Mouse (Mus musculus) neural tube, embryonic 10.5 days (tissue): ENCODE measurements at regions not wholly inside any gene's neighbourhood (a gene's known extent, or its start where the extent isn't known, plus 50 kb on each side); places are given as distances from the start of the nearest gene placed in this dataset.

ENCODE experiments used
- DNase-seq: peaks from one replicate; pipeline ENCODE4 v3.0.0-alpha.2; 2017; ENCODE audit warnings: low spot score; ENCODE audit errors: extremely low spot score

DNA sequence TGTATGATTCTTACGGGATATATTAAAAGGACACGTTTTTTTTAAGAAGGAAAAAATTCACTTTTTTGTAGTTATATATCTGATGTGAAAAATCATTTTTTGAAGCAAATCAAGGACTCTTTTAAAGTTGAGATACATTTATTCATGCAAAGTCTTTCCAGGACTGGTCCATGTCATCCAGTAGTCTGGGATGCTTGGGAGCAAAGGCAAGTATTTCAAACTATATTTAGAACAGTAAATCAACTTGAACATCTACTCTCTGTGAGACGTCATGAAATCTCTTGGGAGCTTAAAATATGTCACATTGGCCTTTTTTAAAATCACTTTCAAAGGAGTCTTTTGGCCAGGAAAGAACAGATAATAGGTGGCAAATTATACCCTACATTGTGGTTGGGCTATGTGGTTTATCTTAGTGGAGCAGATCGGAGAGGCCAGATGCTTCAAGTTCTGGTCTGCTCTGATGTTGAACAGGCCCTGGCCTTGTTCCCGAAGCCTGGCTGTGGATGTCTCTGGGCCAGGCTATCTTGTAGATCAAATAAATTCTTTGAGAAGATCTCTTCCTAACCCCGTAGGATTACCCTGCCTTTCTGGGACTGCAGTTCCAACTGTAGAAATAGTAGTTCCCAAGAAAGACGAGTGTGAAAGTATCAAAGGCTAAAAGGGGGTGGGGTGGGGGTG lies 936.8 kb upstream of the Lcorl start:
- no peak for DNase-seq

DNA sequence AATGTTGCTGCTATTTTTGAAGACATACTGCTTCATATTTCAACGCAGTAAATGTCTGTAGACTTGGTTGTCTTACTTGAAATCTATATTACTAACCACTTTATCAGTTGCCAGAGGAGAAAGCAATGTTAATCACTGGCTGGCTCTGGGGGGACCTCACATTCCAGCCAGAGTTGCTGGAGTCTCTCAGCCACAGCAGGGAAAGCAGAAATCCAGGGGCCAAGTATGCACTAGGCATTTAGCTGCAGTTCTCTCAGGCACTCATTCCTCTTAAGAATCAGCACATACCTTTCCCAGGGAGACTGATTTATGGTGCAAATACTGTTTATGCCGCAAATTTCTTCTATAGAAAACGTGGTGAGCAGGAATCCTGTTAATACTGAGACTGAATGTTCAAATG lies 933.6 kb upstream of the Lcorl start:
- no peak for DNase-seq

DNA sequence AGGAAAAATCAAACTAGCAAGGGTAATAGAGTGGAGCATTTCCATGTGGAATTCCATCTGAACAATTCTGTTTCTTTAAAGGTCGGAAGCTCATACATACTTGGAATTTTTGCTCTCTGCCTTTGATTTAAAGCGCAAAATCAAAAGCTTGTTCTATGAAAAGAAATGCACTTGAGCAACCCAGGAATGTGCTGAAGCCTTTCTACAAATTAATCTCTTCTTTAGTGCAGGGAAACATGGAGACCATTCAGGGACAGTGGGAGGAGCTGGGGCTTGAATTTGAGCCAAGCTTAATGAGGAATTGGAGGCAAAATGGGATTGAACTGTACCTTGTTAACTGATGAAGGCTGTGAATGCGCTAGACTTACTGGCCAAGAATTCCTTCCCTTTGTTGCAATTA lies 933.1 kb upstream of the Lcorl start:
- no peak for DNase-seq

DNA sequence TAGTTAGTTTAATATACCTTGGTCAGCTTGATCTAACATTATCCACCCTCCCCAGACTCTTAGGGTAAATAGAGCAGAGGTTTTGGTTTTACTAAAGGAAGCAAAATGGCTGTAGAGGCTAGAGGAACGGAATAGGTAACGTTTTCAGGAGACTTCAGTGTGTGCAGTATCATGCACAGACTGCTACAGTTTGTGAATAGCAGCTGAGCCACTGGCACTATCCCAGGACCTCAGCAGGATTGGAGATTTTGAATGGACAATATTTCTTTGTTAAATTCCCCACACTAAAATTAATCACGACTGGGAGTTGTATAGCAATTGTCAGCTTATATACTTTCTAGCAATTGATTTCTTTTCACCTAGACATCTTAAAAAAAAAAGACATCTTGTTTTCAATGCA lies 929.7 kb upstream of the Lcorl start:
- no peak for DNase-seq

DNA sequence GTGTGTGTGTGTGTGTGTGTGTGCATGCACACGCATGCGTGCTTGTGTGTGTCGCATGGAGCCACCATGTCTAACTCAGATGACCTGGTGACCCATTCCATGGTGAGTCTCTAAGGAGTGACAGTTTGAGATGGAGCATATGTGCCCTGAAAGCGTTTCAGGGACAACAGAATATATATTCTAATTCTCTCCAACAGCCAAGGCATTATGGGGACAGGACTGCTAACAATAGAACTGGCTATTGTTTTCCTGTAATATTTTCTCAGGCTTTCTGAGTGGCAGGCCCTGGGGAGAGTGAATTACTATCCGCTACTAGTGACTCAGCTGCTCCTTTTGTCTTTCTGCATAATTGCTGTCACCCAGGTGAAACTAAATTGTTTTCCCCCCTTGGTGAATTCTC lies 898.7 kb upstream of the Lcorl start:
- DNase-seq = peak; percentile 16

DNA sequence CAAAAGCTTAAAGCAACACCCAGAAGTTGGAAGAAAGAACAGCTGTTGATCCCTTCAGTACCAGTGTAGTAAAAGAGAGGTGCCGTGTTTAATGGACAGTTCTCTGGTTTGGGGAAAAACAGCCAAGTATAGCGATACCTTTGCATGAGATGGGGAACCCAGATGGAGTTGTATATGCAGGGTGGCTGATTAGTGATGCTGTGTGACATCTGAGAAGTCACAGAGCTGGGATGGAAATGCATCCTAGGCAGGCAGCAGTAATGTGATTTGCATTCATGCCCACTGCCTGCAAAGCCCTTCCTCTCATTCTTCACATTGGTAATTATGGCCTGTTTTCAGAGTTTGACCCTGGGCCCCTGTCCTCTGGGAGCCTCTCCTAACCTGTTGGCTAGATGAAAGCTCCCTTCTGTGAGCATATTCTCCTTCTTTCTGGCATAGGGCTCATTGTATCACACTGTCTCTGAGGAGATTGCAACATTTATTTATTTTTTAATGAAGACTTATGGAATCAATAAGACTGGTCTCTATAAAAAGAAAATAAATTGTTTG lies 882.7 kb upstream of the Lcorl start:
- no peak for DNase-seq

DNA sequence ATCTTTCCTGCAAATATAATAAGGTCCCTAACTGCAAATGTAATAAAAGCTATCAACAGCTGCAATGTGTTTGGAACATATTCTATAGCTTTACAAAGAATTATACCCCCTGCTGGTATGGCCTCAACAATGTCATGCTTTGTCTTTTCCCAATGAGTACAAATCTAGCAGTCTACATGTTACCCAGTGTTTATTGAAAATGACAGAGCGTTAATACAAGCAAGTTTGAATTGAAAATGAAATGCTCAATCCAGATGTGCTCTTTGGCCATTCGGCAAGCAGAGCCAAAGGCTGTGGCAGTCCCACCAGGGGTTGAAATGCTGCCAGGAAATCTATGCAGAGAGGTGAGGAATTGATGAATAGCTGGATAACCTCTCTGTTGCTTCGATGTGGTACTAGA lies 875.1 kb upstream of the Lcorl start:
- no peak for DNase-seq

DNA sequence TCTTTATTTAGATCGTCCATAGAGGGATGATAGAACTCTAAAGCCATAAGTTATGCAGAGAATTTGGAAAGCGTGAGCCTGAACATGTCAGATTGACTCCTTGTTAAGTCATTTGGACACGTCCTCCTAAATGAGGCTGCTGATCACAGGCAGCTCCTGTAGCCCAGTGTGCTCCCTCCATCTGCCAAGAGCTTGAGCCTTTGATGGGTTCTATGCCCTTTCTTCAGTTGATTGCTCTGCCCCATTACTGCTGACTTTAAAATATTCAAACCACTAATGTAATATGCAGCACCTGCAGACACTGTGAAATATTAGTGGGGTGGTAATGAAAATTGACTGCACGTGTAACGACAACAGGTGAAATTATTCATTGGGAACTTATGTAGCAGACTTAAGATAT lies 874.6 kb upstream of the Lcorl start:
- no peak for DNase-seq

DNA sequence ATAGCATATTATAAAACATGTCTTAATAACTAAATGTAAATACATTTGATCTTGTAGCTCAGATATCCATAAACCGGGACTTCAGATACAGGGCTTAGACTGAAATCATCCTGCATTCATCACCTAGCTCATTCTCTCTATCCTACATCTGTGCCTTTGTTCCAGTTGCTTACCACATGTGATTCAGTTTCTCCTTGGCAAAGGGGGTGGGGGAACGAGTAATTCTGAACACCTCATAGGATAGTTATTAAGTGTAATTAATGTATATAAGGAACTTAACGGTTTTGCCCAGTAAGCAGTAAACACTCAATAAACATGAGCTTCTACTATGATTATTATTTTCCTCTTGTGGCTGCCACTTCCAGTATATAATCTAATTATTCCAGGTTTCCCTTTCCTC lies 873.9 kb upstream of the Lcorl start:
- DNase-seq = no peak

DNA sequence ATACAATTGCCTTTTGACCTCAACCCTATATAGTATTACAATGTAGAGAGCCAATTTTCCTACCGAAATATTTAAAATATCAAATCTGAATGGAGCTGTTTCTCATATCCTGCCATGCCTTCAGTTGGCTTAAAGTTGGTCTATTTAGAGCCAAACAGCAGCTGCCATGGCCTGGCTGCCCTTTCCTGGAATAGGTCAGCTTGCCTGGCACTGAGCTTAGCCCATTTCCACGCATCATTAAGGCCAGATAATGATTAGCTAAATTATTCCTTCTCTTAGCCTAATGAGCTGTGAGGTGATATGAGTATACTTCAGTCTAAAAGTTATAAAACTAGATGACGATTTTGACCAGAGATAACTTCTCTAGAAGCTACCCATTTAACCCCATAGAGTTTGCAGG lies 852.2 kb upstream of the Lcorl start:
- no peak for DNase-seq

DNA sequence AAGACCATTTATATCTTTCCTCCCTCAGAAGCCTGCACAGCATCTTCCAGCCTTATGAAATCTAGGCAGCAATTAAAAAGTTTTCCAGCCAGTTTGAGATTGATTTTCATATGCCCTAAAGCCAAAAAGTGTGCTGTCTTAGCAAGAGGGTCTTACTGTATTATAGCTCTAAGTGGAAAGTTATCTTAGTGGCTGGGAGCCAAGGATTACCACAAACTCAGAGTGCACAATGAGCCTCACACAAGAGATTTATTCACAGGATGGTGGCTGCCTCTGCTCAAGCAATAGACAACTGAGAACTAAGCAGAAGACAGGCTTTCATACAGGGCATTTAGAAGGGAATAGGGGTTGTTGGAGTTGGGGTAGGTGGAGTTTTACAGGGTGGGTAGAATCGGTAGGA lies 850.4 kb upstream of the Lcorl start:
- no peak for DNase-seq

DNA sequence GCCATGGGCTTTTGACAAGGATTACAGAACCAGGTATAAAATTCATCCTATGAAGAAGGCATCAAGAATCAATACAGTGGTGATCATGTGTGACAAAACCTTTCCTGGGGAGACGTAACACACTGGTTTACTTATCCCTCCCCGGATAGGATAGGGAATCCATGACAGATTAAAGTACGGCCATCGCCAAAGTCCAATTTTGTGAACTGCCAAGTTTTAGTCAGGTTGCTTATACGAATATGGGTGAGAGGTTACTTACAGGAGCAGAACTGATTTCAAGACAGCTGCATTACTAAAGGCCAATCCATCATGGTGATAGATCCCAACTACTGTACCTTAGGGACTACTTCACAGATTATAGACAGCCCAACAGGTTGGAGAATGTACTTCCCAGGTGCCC lies 849.6 kb upstream of the Lcorl start:
- DNase-seq = no peak

DNA sequence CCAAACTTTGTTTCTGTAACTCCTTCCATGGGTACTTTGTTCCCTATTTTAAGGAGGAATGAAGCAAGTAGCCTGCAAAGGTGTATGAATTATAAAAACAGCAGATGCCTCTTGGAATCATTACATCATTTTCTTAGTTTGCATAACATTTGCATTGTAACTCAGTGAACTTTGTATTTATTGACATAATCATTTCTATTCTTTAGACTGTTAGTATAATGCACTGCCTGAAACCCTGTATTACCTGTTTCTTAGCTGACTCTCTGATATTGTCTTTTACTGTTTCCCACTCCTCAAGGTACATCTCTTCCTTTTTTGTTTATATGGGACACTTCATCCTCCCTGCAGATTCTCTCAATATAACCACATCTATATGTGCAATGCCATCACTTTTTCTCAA lies 820.6 kb upstream of the Lcorl start:
- no peak for DNase-seq

DNA sequence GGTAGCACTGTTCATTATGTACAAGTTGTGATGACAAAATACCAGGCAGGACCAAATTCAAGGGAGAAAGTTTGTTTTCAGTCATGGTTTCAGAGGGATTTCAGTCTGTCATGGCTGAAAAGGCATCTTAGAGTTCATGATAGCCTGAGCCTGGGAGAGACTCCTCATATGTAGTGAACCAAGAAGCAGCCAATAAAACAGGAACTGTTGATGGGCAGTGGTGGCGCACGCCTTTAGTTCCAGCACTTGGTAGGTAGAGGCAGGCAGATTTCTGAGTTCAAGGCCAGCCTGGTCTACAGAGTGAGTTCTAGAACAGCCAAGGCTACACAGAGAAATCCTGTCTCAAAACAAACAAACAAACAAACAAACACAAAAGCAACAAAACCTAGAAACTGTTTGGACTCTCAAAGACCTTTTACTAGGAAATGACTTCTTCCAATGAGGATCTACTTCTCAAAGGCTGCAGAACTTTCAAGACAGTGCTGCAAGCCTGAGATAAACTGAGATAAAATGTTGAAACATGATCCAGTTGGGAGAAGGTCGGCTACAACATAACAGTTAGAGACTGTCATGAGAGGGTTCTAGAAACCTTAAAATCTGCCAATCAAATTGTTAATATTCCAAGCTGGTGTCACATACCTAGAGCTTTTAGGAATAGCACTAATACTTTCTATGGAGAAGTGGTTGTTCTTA lies 817.5 kb upstream of the Lcorl start:
- DNase-seq = no peak

DNA sequence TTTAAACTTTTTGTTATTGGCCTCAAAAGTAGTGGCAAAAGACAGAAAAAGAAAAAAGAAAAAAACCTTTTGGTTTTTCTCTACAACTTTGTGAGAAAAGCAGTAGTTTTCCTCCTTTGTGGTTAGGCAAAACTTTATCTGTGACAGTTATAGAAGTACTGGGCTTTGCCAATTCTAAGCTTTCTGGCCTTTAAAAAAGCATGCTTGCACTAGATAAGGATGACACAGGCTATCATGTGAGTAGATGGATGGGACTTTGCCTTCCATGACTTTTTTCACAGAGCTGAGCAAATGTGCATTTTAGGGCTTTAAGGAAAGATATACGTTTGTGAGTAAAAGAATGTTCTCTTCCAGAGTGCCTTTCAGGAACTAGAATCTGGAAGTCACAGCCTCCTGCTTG lies 816.0 kb upstream of the Lcorl start:
- DNase-seq = no peak

DNA sequence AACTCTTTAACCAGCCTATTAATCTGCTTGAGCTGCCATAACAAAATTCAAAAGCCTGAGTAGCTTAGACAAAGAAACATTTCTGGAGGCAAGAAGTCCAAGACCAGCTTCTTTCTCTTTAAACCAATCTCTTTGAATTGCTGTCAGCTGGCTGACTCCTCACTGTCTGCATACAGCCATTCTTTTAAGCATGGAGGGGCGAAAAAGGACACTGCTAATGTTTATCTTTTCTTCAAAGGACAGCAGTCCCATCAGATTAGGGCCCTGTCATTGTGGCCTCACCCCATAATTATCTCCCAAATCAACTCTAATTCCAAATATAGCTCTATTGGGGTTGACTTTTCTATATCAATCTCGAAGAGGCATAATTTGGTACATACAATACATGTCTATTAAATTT lies 813.1 kb upstream of the Lcorl start:
- DNase-seq = no peak

DNA sequence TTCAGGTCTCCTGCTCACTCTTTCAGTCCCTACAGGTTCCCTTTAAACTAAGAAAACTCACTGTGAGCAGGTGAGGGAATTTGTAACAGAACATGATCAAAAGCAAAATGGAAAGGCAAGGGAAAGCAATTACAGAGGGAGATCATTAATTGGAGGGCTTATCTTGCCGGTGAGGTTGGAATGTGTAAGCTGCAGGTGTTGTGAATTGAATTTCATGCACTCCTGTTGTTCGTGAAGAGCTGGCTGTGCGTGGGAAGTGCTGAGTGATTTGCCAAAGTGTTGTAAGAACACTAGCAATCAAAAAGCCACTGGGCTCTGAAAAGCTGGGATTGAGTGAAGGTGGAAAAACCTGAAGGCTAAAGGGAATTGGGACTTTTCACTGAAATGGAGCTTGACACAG lies 808.8 kb upstream of the Lcorl start:
- no peak for DNase-seq

DNA sequence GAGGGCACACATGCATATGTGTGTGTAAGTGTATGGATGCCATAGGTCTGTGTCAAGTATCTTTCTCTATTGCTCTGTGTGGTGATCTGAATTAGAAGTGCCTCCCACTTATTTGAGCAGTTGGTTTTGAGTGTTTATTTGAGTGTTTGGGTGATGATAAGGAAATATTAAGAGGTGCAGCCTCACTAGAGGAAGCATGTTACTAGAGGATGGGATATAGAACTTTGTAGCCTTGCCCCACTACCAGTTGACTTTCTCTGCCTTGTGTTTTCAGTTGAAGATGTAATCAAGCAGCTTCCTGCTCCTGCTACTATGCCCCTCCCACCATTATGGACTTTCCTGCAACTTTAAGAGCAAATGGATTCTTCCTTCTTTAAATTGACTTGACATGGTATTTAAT lies 799.6 kb upstream of the Lcorl start:
- DNase-seq = no peak

DNA sequence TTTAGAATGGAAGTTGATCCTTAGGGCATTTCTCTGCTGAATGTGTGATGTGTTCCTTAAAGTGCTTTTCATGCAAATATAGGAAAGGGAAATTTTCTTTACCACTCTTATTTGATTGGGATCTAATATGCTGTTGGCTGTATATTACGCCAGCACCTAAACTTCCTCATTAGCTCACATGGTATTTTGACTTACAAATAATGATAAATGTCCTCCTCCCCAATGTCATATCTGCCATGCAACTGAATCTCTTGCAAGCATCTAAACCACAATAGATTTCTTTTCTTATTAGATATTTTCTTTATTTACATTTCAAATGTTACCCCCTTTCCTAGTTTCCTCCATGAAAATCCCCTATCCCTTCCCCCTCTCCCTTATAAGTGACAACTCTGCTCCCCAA lies 796.8 kb upstream of the Lcorl start:
- no peak for DNase-seq

DNA sequence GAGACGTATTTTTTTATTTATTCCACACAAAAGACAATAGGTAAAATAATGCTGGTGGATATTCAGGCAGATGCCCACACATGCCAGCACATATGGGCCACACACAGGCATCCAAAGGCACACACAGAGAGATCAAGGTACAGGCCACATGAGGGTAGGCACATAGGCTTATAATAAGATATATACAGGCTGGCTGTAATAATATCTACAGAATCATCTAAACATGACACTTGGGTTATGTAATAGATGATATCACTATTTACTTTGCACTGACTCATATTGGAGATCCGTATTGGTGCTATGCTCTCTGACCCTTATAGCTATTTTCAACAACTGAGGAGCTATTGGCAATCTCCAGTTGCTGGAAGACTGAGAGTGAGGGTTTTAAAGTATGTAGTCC lies 785.6 kb upstream of the Lcorl start:
- DNase-seq = no peak

DNA sequence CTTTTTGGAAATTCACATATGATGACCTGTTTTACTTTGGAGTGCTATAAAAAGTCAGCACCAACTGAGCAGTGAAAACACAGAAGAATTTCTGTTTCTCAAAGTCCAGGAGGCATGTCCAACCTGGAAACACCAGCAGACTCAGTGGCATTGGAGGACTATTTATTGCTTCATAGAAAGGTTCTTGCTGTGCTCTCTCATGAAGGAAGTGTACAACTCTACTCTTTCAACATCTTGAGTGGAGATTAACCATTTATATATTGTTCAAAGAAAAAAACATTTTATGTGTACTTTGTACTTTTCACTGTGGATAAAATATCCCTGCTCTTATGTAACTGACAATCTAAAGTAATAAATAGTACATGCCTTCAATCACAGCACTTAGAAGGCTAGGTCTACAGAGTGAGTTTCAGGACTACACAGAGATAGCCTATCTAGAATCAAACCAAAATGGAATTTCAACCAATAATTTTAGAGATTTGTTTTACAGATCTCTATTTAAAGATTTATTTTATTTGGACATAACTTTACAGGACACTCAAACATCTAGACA lies 777.8 kb upstream of the Lcorl start:
- DNase-seq = no peak
